Mouse (Mus musculus) testis, adult 2 months (tissue): Measurements from ENCODE around the gene Ulk4. TPM values are rescaled to one million over a fixed set of nuclear protein-coding genes. Genes with fewer than 3 reads are reported as not detected.
"Not testable (repeated sequence)": the region's sequence is repeated elsewhere in the genome, so short reads cannot be mapped to it uniquely, and the experiment has no call there.

Source experiments
- H3K27ac ChIP-seq: fragments of 200-500 bp; 2 replicates; pipeline ENCODE4 v1.5.1; 2012; ENCODE audit warnings: low read depth, low read length; ENCODE audit not compliant: control insufficient read depth, insufficient read depth
- H3K27me3 ChIP-seq: fragments of 200-500 bp; 2 replicates; pipeline ENCODE4 v1.6.1; 2012; ENCODE audit warnings: mild to moderate bottlenecking, low read length, moderate library complexity; ENCODE audit not compliant: control insufficient read depth, insufficient read depth
- H3K36me3 ChIP-seq: fragments of 200-500 bp; 2 replicates; pipeline ENCODE4 v1.6.1; 2012; ENCODE audit warnings: mild to moderate bottlenecking, low read length; ENCODE audit not compliant: control insufficient read depth, insufficient read depth
- H3K4me1 ChIP-seq: fragments of 200-500 bp; 2 replicates; pipeline ENCODE4 v1.6.1; 2012; ENCODE audit warnings: low read length; ENCODE audit not compliant: control insufficient read depth, insufficient read depth
- H3K4me3 ChIP-seq: fragments of 200-500 bp; 2 replicates; pipeline ENCODE4 v1.5.1; 2012; ENCODE audit warnings: low read depth, mild to moderate bottlenecking, low read length, moderate library complexity, mixed read lengths; ENCODE audit not compliant: control insufficient read depth
- CTCF ChIP-seq: fragments of 200-500 bp; IDR thresholded peaks from 2 replicates; pipeline ENCODE4 v1.5.1; 2012; ENCODE audit warnings: low read depth, mild to moderate bottlenecking, inconsistent platforms, low read length, moderate library complexity; ENCODE audit not compliant: control insufficient read depth, insufficient read depth, insufficient replicate concordance
- POLR2A ChIP-seq: fragments of 200-500 bp; IDR thresholded peaks from 2 replicates; pipeline ENCODE4 v1.6.1; 2012; ENCODE audit warnings: low read depth, mild to moderate bottlenecking, inconsistent platforms, low read length, moderate library complexity; ENCODE audit not compliant: control insufficient read depth
- polyA plus RNA-seq: library from polyadenylated mRNA; depleted of rRNA; stranded (reverse); fragments of >200 nt; gene quantifications from 2 replicates; pipeline ENCODE4 v1.2.3, GENCODE M21; 2012

Gene Ulk4
- polyA plus RNA-seq, 1 experiment: 291 TPM

- Histone ChIP-seq H3K4me1 (no peaks in the 10 kb centered on the region), H3K36me3 (no peaks in the 10 kb centered on the region), H3K27me3 (no peaks in the 10 kb centered on the region), H3K27ac (no peak overlapping the region), H3K4me3 (no peak overlapping the region)
- TF ChIP-seq POLR2A (no peak), CTCF (no peak)
Observed at GRCm38 (mm10) chr9:121058538-121058937, 218.5 kb downstream of the Ulk4 start.

- no peak overlapping the region for H3K27ac ChIP-seq
- TF ChIP-seq CTCF: no peak
- no peak for TF ChIP-seq POLR2A
- no peak overlapping the region for H3K4me3 ChIP-seq
- no peaks in the 10 kb centered on the region for H3K27me3 ChIP-seq
- no peaks in the 10 kb centered on the region for H3K36me3 ChIP-seq
- no peaks in the 10 kb centered on the region for H3K4me1 ChIP-seq
Observed at GRCm38 (mm10) chr9:121058116-121058515, 218.9 kb downstream of the Ulk4 start.

- Histone ChIP-seq H3K36me3 (no peaks in the 10 kb centered on the region), H3K4me3 (no peak overlapping the region), H3K4me1 (no peaks in the 10 kb centered on the region), H3K27ac (no peak overlapping the region), H3K27me3 (no peaks in the 10 kb centered on the region)
- TF ChIP-seq POLR2A (no peak), CTCF (no peak)
Observed at GRCm38 (mm10) chr9:121057401-121057800, 219.6 kb downstream of the Ulk4 start.

- no peak overlapping the region for H3K27ac ChIP-seq
- no peak overlapping the region for H3K4me3 ChIP-seq
- H3K4me1 ChIP-seq: no peaks in the 10 kb centered on the region
- no peak for TF ChIP-seq CTCF
- no peak for TF ChIP-seq POLR2A
- H3K36me3 ChIP-seq: no peaks in the 10 kb centered on the region
- no peaks in the 10 kb centered on the region for H3K27me3 ChIP-seq
Observed at GRCm38 (mm10) chr9:121056526-121056925, 220.5 kb downstream of the Ulk4 start.

- Histone ChIP-seq H3K27me3 (no peaks in the 10 kb centered on the region), H3K36me3 (no peaks in the 10 kb centered on the region), H3K4me1 (no peaks in the 10 kb centered on the region), H3K27ac (no peak overlapping the region), H3K4me3 (no peak overlapping the region)
- TF ChIP-seq POLR2A: no peak
- TF ChIP-seq CTCF: no peak
Observed at GRCm38 (mm10) chr9:121056036-121056435, 221.0 kb downstream of the Ulk4 start.

DNA sequence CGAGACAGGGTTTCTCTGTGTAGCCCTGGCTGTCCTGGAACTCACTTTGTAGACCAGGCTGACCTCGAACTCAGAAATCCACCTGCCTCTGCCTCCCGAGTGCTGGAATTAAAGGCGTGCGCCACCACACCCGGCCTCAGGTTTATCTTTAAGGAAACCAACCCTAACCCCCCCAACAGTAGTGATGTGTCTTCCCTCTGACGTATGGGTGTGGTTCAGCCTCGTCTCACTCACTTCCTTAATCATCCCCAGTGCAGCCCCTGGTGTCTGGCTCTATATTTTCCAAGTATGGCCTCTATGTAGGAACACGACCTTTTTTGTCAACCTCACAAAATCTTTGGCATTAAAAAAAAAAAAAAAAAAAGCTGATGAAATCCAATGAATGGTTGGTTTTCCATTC is 231.3 kb downstream of the Ulk4 start:
- not testable (repeated sequence) for H3K4me1 ChIP-seq, H3K36me3 ChIP-seq, H3K27me3 ChIP-seq, H3K27ac ChIP-seq, H3K4me3 ChIP-seq

- H3K27ac ChIP-seq: no peak overlapping the region
- H3K36me3 ChIP-seq: no peaks in the 10 kb centered on the region
- no peak overlapping the region for H3K4me3 ChIP-seq
- H3K27me3 ChIP-seq: no peaks in the 10 kb centered on the region
- H3K4me1 ChIP-seq: no peaks in the 10 kb centered on the region
- TF ChIP-seq CTCF: no peak
- TF ChIP-seq POLR2A: no peak
Observed at GRCm38 (mm10) chr9:121044471-121045206, 232.4 kb downstream of the Ulk4 start.

- H3K27ac ChIP-seq: no peak overlapping the region
- TF ChIP-seq POLR2A: no peak
- TF ChIP-seq CTCF: no peak
- no peaks in the 10 kb centered on the region for H3K36me3 ChIP-seq
- H3K27me3 ChIP-seq: no peaks in the 10 kb centered on the region
- H3K4me3 ChIP-seq: no peak overlapping the region
- no peaks in the 10 kb centered on the region for H3K4me1 ChIP-seq
Observed at GRCm38 (mm10) chr9:121043021-121043420, 234.0 kb downstream of the Ulk4 start.
